Mouse (Mus musculus): Measurements from ENCODE around the gene Ntng1. TPM values are rescaled to one million over a fixed set of nuclear protein-coding genes. Genes with fewer than 3 reads are reported as not detected.

The Ntng1 gene
- polyA plus RNA-seq, 1 experiment, result 0.02 TPM

GRCm38 (mm10) chr3:110085336-110085735 is 58.5 kb downstream of the Ntng1 start:
- H3K79me3 ChIP-seq (ENCODE audit: low read depth), result no peaks in the 10 kb centered on the region
- H3ac ChIP-seq (ENCODE audit: control insufficient read depth, insufficient read length, low read depth), result no peak overlapping the region
- no peaks in the 10 kb centered on the region for H3K36me3 ChIP-seq (ENCODE audit: control insufficient read depth, insufficient read depth)
- no peak overlapping the region for H3K4me3 ChIP-seq (ENCODE audit: insufficient read depth, poor library complexity, severe bottlenecking)
- no peaks in the 10 kb centered on the region for H3K27me3 ChIP-seq (ENCODE audit: control insufficient read depth, insufficient read depth, insufficient read length)
- no peak for TF ChIP-seq CTCF (IDR thresholded peaks at IDR 0.05; ENCODE audit: control insufficient read depth, insufficient read depth, insufficient read length)
- no peak for TF ChIP-seq MAX (IDR thresholded peaks at IDR 0.05)
- TF ChIP-seq MYOG (IDR thresholded peaks at IDR 0.05; ENCODE audit: control insufficient read depth, extremely low read depth, insufficient read length), result no peak
- no peak for TF ChIP-seq FOSL1 (IDR thresholded peaks at IDR 0.05; ENCODE audit: insufficient read depth, low read length, poor library complexity, severe bottlenecking)
- no peak for TF ChIP-seq MYOD1 (IDR thresholded peaks at IDR 0.05; ENCODE audit: control insufficient read depth, insufficient read length, low read depth)
- no peaks in the 10 kb centered on the region for H3K79me2 ChIP-seq (ENCODE audit: control insufficient read depth, insufficient read depth)

- Histone ChIP-seq H3K27me3 (ENCODE audit: control insufficient read depth, insufficient read depth, insufficient read length) (no peaks in the 10 kb centered on the region), H3K4me3 (ENCODE audit: insufficient read depth, poor library complexity, severe bottlenecking) (no peak overlapping the region), H3ac (ENCODE audit: control insufficient read depth, insufficient read length, low read depth) (no peak overlapping the region), H3K36me3 (ENCODE audit: control insufficient read depth, insufficient read depth) (no peaks in the 10 kb centered on the region), H3K79me2 (ENCODE audit: control insufficient read depth, insufficient read depth) (no peaks in the 10 kb centered on the region), H3K79me3 (ENCODE audit: low read depth) (no peaks in the 10 kb centered on the region)
- TF ChIP-seq MYOG (IDR thresholded peaks at IDR 0.05; ENCODE audit: control insufficient read depth, extremely low read depth, insufficient read length) (no peak), CEBPB (IDR thresholded peaks at IDR 0.05; ENCODE audit: low read depth) (no peak), CTCF (IDR thresholded peaks at IDR 0.05; ENCODE audit: control insufficient read depth, insufficient read depth, insufficient read length) (no peak), MYOD1 (IDR thresholded peaks at IDR 0.05; ENCODE audit: control insufficient read depth, insufficient read length, low read depth) (no peak), FOSL1 (IDR thresholded peaks at IDR 0.05; ENCODE audit: insufficient read depth, low read length, poor library complexity, severe bottlenecking) (no peak), USF1 (IDR thresholded peaks at IDR 0.05; ENCODE audit: low read depth) (no peak), MAX (IDR thresholded peaks at IDR 0.05) (no peak)
Observed at GRCm38 (mm10) chr3:110064709-110065256, 79.0 kb downstream of the Ntng1 start.

- Histone ChIP-seq H3K36me3 (ENCODE audit: control insufficient read depth, insufficient read depth) (no peaks in the 10 kb centered on the region), H3K79me3 (ENCODE audit: low read depth) (no peaks in the 10 kb centered on the region), H3K79me2 (ENCODE audit: control insufficient read depth, insufficient read depth) (no peaks in the 10 kb centered on the region), H3ac (ENCODE audit: control insufficient read depth, insufficient read length, low read depth) (no peak overlapping the region), H3K4me3 (ENCODE audit: insufficient read depth, poor library complexity, severe bottlenecking) (no peak overlapping the region), H3K27me3 (ENCODE audit: control insufficient read depth, insufficient read depth, insufficient read length) (no peaks in the 10 kb centered on the region)
- TF ChIP-seq MYOG (IDR thresholded peaks at IDR 0.05; ENCODE audit: control insufficient read depth, extremely low read depth, insufficient read length) (no peak), FOSL1 (IDR thresholded peaks at IDR 0.05; ENCODE audit: insufficient read depth, low read length, poor library complexity, severe bottlenecking) (no peak), USF1 (IDR thresholded peaks at IDR 0.05; ENCODE audit: low read depth) (no peak)
Observed at GRCm38 (mm10) chr3:110055915-110056314, 87.9 kb downstream of the Ntng1 start.

GRCm38 (mm10) chr3:110055433-110055832 is 88.4 kb downstream of the Ntng1 start:
- Histone ChIP-seq H3K79me2 (ENCODE audit: control insufficient read depth, insufficient read depth) (no peaks in the 10 kb centered on the region), H3K27me3 (ENCODE audit: control insufficient read depth, insufficient read depth, insufficient read length) (no peaks in the 10 kb centered on the region), H3K36me3 (ENCODE audit: control insufficient read depth, insufficient read depth) (no peaks in the 10 kb centered on the region), H3K79me3 (ENCODE audit: low read depth) (no peaks in the 10 kb centered on the region), H3ac (ENCODE audit: control insufficient read depth, insufficient read length, low read depth) (no peak overlapping the region), H3K4me3 (ENCODE audit: insufficient read depth, poor library complexity, severe bottlenecking) (no peak overlapping the region)
- TF ChIP-seq CEBPB (IDR thresholded peaks at IDR 0.05; ENCODE audit: low read depth), result no peak
- no peak for TF ChIP-seq CTCF (IDR thresholded peaks at IDR 0.05; ENCODE audit: control insufficient read depth, insufficient read depth, insufficient read length)
- no peak for TF ChIP-seq MAX (IDR thresholded peaks at IDR 0.05)
- no peak for TF ChIP-seq FOSL1 (IDR thresholded peaks at IDR 0.05; ENCODE audit: insufficient read depth, low read length, poor library complexity, severe bottlenecking)
- TF ChIP-seq USF1 (IDR thresholded peaks at IDR 0.05; ENCODE audit: low read depth), result no peak
- TF ChIP-seq MYOG (IDR thresholded peaks at IDR 0.05; ENCODE audit: control insufficient read depth, extremely low read depth, insufficient read length), result no peak
- no peak for TF ChIP-seq MYOD1 (IDR thresholded peaks at IDR 0.05; ENCODE audit: control insufficient read depth, insufficient read length, low read depth)

- H3ac ChIP-seq (ENCODE audit: control insufficient read depth, insufficient read length, low read depth), result no peak overlapping the region
- no peak overlapping the region for H3K4me3 ChIP-seq (ENCODE audit: insufficient read depth, poor library complexity, severe bottlenecking)
- no peaks in the 10 kb centered on the region for H3K79me3 ChIP-seq (ENCODE audit: low read depth)
- no peaks in the 10 kb centered on the region for H3K79me2 ChIP-seq (ENCODE audit: control insufficient read depth, insufficient read depth)
- H3K36me3 ChIP-seq (ENCODE audit: control insufficient read depth, insufficient read depth), result no peaks in the 10 kb centered on the region
- H3K27me3 ChIP-seq (ENCODE audit: control insufficient read depth, insufficient read depth, insufficient read length), result no peaks in the 10 kb centered on the region
- TF ChIP-seq USF1 (IDR thresholded peaks at IDR 0.05; ENCODE audit: low read depth), result no peak
- TF ChIP-seq FOSL1 (IDR thresholded peaks at IDR 0.05; ENCODE audit: insufficient read depth, low read length, poor library complexity, severe bottlenecking), result no peak
- no peak for TF ChIP-seq MYOD1 (IDR thresholded peaks at IDR 0.05; ENCODE audit: control insufficient read depth, insufficient read length, low read depth)
- TF ChIP-seq MYOG (IDR thresholded peaks at IDR 0.05; ENCODE audit: control insufficient read depth, extremely low read depth, insufficient read length), result no peak
- no peak for TF ChIP-seq CEBPB (IDR thresholded peaks at IDR 0.05; ENCODE audit: low read depth)
Observed at GRCm38 (mm10) chr3:110054125-110054524, 89.7 kb downstream of the Ntng1 start.

GRCm38 (mm10) chr3:110048152-110048551 is 95.7 kb downstream of the Ntng1 start:
- Histone ChIP-seq H3K27me3 (ENCODE audit: control insufficient read depth, insufficient read depth, insufficient read length) (no peaks in the 10 kb centered on the region), H3ac (ENCODE audit: control insufficient read depth, insufficient read length, low read depth) (no peak overlapping the region)
- TF ChIP-seq MYOD1 (IDR thresholded peaks at IDR 0.05; ENCODE audit: control insufficient read depth, insufficient read length, low read depth) (no peak), MYOG (IDR thresholded peaks at IDR 0.05; ENCODE audit: control insufficient read depth, extremely low read depth, insufficient read length) (no peak), MAX (IDR thresholded peaks at IDR 0.05) (no peak), CEBPB (IDR thresholded peaks at IDR 0.05; ENCODE audit: low read depth) (no peak), USF1 (IDR thresholded peaks at IDR 0.05; ENCODE audit: low read depth) (no peak), FOSL1 (IDR thresholded peaks at IDR 0.05; ENCODE audit: insufficient read depth, low read length, poor library complexity, severe bottlenecking) (no peak), CTCF (IDR thresholded peaks at IDR 0.05; ENCODE audit: control insufficient read depth, insufficient read depth, insufficient read length) (no peak)

More at GRCm38 (mm10) chr3:110048152-110048551, 95.7 kb downstream of the Ntng1 start:
- H3K79me2 ChIP-seq (ENCODE audit: control insufficient read depth, insufficient read depth), result no peaks in the 10 kb centered on the region
- H3K36me3 ChIP-seq (ENCODE audit: control insufficient read depth, insufficient read depth), result no peaks in the 10 kb centered on the region
- no peaks in the 10 kb centered on the region for H3K79me3 ChIP-seq (ENCODE audit: low read depth)
- H3K4me3 ChIP-seq (ENCODE audit: insufficient read depth, poor library complexity, severe bottlenecking), result no peak overlapping the region
